Mouse (Mus musculus) stomach, postnatal 0 days (tissue): Measurements from ENCODE around the gene Gm28845. TPM values are rescaled to one million over a fixed set of nuclear protein-coding genes. Genes with fewer than 3 reads are reported as not detected.

Experiments used
- ATAC-seq: fragments of 200-750 bp; cut with Nextera tagmentation; 2 replicates; pipeline ENCODE4 v1.8.0; 2017; ENCODE audit not compliant: low FRiP score, low TSS enrichment
- DNase-seq: peaks from one replicate; pipeline ENCODE4 v3.0.0-alpha.2; 2016; ENCODE audit warnings: low spot score
- H3K27ac ChIP-seq: fragments of 300-500 bp; sonication (generic); replicated peaks from 2 replicates; pipeline ENCODE4 v1.5.1; 2014; ENCODE audit warnings: mild to moderate bottlenecking, control low read depth
- H3K27me3 ChIP-seq: fragments of 300-500 bp; sonication (generic); 2 replicates; pipeline ENCODE4 v1.6.1; 2014; ENCODE audit warnings: low read length; ENCODE audit not compliant: control insufficient read depth, insufficient read depth
- H3K36me3 ChIP-seq: fragments of 300-500 bp; sonication (generic); 2 replicates; pipeline ENCODE4 v1.6.1; 2014; ENCODE audit warnings: low read length, mixed read lengths; ENCODE audit not compliant: control insufficient read depth, insufficient read depth
- H3K4me1 ChIP-seq: fragments of 300-500 bp; sonication (generic); replicated peaks from 2 replicates; pipeline ENCODE4 v1.6.1; 2014; ENCODE audit warnings: antibody characterized with exemption; ENCODE audit not compliant: control insufficient read depth, insufficient read depth
- H3K4me2 ChIP-seq: fragments of 300-500 bp; sonication (generic); replicated peaks from 2 replicates; pipeline ENCODE4 v1.6.1; 2014; ENCODE audit warnings: low read depth, mild to moderate bottlenecking, control low read depth, moderate library complexity
- H3K4me3 ChIP-seq: fragments of 300-500 bp; sonication (generic); 2 replicates; pipeline ENCODE4 v1.5.1; 2014; ENCODE audit warnings: low read depth, low read length, control low read depth
- H3K9ac ChIP-seq: fragments of 300-500 bp; sonication (generic); 2 replicates; pipeline ENCODE4 v1.6.1; 2014; ENCODE audit warnings: mild to moderate bottlenecking, low read length, control low read depth, mixed read lengths
- H3K9me3 ChIP-seq: fragments of 300-500 bp; sonication (generic); 2 replicates; pipeline ENCODE4 v1.6.1; 2016; ENCODE audit warnings: low read length; ENCODE audit not compliant: control insufficient read depth
- CTCF ChIP-seq: IDR thresholded peaks from 2 replicates; pipeline ENCODE4 v1.5.1; 2016; ENCODE audit warnings: antibody characterized with exemption, low read depth, mild to moderate bottlenecking, moderate library complexity
- EP300 ChIP-seq: optimal IDR thresholded peaks from 2 replicates; pipeline ENCODE3; 2016; ENCODE audit warnings: antibody characterized with exemption
- WGBS: fragments of 180-500 bp; shearing (Covaris S2); extraction: QIAGEN DNeasy Blood & Tissue Kit; methylation state at CpG from one replicate; pipeline ENCODE4 v1.1.7; 2014; 5-methylcytosine and 5-hydroxymethylcytosine counted together
- polyA plus RNA-seq: library from polyadenylated mRNA; unstranded; fragments of >200 nt; fragmentation: Nextera tagmentation; extraction: Ambion mirVana; gene quantifications from 2 replicates; pipeline ENCODE4 v1.2.1, GENCODE M21; 2015

The Gm28845 gene
- polyA plus RNA-seq, 1 experiment from 2014 or later = not detected

DNA sequence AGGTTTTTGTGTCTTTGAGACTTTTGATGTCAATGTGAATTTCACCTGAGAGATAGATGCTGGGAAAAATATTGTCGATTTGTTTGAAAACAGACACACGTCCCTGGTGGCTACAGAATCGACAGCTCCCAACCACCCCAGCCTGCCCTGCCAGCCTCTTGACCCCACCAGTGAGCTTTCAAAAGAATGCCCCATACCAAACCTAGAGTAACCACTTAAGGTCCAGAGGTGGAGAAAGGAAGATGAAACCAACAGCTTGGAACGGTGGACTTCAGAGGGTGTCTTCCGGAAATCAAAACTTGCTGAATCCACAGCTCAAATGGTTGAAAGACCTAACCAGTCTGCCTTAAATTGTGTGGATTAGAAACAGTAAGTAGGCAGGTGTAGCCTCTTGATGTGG, 28.0 kb upstream of the Gm28845 start:
- no peak for DNase-seq
- WGBS = 87% methylated on average over 5 of the region's 5 CpGs
- ATAC-seq = no peak
- Histone ChIP-seq H3K4me3 (no peak overlapping the region), H3K9ac (no peak overlapping the region), H3K27me3 (no peaks in the 10 kb centered on the region), H3K9me3 (no peaks in the 10 kb centered on the region), H3K4me1 (no peaks in the 10 kb centered on the region), H3K36me3 (no peaks in the 10 kb centered on the region), H3K4me2 (no peak overlapping the region), H3K27ac (no peak overlapping the region)
- TF ChIP-seq CTCF (no peak), EP300 (no peak)

DNA sequence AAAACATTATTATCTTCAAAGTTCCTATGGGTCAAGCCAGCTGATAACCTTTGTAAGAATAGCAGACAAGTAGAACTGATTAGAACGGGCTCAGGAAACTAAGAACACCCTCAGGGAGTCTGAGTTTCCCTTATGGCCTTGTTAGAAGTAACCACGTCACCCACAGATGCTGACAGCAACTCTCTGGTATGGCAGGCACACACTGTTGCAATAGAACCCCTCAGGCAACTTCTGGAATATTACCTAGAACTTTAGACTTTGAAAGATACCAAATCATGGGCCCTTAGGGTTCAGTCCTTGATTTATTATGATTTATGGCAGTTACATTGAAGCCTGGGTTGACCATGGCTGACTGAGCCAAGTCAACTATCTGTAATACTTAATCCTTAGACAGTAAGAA, 27.2 kb upstream of the Gm28845 start:
- H3K9me3 ChIP-seq = no peaks in the 10 kb centered on the region
- H3K27ac ChIP-seq = no peak overlapping the region
- DNase-seq (no peak), ATAC-seq (no peak)
- H3K4me1 ChIP-seq = no peaks in the 10 kb centered on the region
- H3K36me3 ChIP-seq = no peaks in the 10 kb centered on the region
- no peaks in the 10 kb centered on the region for H3K27me3 ChIP-seq
- no peak overlapping the region for H3K4me2 ChIP-seq
- 39% methylated on average over 2 of the region's 2 CpGs for WGBS
- no peak overlapping the region for H3K4me3 ChIP-seq
- TF ChIP-seq EP300 = no peak
- no peak for TF ChIP-seq CTCF
- no peak overlapping the region for H3K9ac ChIP-seq

DNA sequence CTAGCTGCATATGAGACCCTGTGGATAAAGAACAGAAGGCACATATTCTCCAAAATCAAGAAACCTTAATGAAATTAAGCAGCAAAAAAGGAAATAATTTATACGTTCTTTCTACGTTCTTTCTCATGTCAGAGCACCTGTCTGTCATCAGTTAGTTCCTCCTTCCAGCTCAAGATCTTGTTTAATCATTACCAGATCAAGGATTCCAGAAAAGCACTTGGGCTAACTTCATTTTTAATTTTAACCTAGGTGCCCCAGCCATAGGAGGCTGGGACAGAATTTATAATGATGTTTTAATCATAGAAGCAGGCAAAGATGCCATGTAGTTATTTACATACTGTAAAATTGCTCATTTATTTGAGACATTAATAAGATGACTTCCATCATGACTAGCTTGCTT, 25.4 kb upstream of the Gm28845 start:
- Histone ChIP-seq H3K27ac (no peak overlapping the region), H3K4me3 (no peak overlapping the region), H3K9me3 (no peaks in the 10 kb centered on the region), H3K27me3 (no peaks in the 10 kb centered on the region), H3K36me3 (no peaks in the 10 kb centered on the region), H3K4me2 (no peak overlapping the region), H3K4me1 (no peaks in the 10 kb centered on the region), H3K9ac (no peak overlapping the region)
- WGBS = 72% methylated on average over 2 of the region's 2 CpGs
- ATAC-seq (no peak), DNase-seq (no peak)
- no peak for TF ChIP-seq CTCF
- no peak for TF ChIP-seq EP300

DNA sequence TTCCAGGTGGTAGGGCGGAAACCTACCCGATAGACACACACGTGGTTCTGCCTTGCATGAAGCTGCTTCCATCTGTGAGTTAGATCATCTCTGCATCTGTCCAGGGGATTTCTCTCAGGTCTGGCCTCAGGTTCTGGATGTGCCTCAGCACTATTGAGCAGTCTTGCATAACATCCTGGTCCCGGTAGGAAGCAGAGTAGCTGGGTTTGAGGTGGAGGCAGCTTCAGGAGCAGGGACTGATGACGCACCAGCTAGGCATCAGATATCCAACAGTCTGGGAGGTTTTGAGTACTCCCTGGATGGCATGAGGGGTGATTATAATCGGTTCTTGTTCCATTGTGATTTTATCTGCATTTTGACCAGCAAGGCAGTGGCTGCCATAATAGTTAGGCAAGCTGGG, 18.2 kb upstream of the Gm28845 start:
- H3K9ac ChIP-seq = no peak overlapping the region
- no peaks in the 10 kb centered on the region for H3K4me1 ChIP-seq
- ATAC-seq = no peak
- H3K27me3 ChIP-seq = no peaks in the 10 kb centered on the region
- H3K27ac ChIP-seq = no peak overlapping the region
- H3K9me3 ChIP-seq = no peaks in the 10 kb centered on the region
- WGBS = 83% methylated on average over 6 of the region's 6 CpGs
- DNase-seq = no peak
- no peak overlapping the region for H3K4me2 ChIP-seq
- TF ChIP-seq CTCF = no peak
- TF ChIP-seq EP300 = no peak
- H3K4me3 ChIP-seq = no peak overlapping the region
- no peaks in the 10 kb centered on the region for H3K36me3 ChIP-seq

DNA sequence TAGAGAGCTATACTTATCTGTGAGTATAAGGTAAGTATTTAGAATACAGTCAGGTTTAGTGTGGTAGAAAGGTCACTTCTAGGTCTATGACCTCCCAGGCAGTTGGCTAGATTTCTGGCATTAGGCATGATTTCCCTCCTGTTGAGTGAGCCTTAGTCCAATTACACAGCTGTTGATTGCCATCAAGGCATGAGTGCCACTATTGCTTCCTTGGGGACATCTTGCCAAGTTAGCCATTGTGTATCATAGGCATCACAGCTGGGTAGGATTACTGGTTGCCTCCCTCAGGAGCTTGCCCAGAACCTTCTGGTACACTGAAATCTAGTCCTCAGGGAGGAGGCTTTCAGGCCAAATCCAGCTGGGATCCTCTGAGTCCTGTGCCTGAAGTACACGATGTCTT, 13.5 kb upstream of the Gm28845 start:
- DNase-seq (no peak), ATAC-seq (no peak)
- 83% methylated on average over 1 of the region's 1 CpGs for WGBS
- TF ChIP-seq CTCF (no peak), EP300 (no peak)
- Histone ChIP-seq H3K9ac (no peak overlapping the region), H3K9me3 (no peaks in the 10 kb centered on the region), H3K4me1 (no peaks in the 10 kb centered on the region), H3K4me2 (no peak overlapping the region), H3K4me3 (no peak overlapping the region), H3K27me3 (no peaks in the 10 kb centered on the region), H3K27ac (no peak overlapping the region), H3K36me3 (no peaks in the 10 kb centered on the region)

DNA sequence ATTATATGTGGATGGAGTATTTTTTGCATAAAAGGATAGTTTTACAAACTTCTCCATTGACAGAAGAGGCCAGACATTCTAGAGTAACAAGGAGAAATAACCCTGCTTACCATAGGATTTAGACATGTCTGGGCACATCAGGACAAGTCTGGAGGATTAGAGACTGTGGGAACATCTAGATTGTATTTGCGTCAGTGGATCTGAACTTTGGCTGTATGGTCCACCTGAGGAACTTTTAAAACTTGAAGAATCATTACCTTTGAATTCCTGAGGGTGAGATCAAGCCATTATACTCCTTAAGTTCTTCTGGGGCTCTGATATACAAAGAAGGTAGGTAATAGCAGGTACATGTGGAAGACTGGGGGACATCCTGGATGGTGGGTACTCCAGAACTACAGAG, 12.3 kb upstream of the Gm28845 start:
- Histone ChIP-seq H3K36me3 (no peaks in the 10 kb centered on the region), H3K4me3 (no peak overlapping the region), H3K9ac (no peak overlapping the region), H3K9me3 (no peaks in the 10 kb centered on the region), H3K4me2 (no peak overlapping the region), H3K27ac (no peak overlapping the region), H3K27me3 (no peaks in the 10 kb centered on the region), H3K4me1 (no peaks in the 10 kb centered on the region)
- ATAC-seq = no peak
- no peak for DNase-seq
- 79% methylated on average over 1 of the region's 1 CpGs for WGBS
- TF ChIP-seq EP300 (no peak), CTCF (no peak)
